Mouse (Mus musculus) testis, adult 10 weeks (tissue): ENCODE data around the gene Spdl1. TPM values are rescaled to one million over a fixed set of nuclear protein-coding genes. Genes with fewer than 3 reads are reported as not detected.

Source experiments
- polyA plus RNA-seq: library from polyadenylated mRNA; stranded (reverse); fragments of 350-450 nt; fragmentation: Illumina TruSeq; extraction: RNeasy Lipid Tissue Mini Kit (QIAGEN cat#74804); gene quantifications from one replicate; pipeline ENCODE4 v1.2.3, GENCODE M21; 2014; ENCODE audit warnings: low read depth, low replicate concordance

Spdl1 gene
- 13.2 TPM for polyA plus RNA-seq

DNA sequence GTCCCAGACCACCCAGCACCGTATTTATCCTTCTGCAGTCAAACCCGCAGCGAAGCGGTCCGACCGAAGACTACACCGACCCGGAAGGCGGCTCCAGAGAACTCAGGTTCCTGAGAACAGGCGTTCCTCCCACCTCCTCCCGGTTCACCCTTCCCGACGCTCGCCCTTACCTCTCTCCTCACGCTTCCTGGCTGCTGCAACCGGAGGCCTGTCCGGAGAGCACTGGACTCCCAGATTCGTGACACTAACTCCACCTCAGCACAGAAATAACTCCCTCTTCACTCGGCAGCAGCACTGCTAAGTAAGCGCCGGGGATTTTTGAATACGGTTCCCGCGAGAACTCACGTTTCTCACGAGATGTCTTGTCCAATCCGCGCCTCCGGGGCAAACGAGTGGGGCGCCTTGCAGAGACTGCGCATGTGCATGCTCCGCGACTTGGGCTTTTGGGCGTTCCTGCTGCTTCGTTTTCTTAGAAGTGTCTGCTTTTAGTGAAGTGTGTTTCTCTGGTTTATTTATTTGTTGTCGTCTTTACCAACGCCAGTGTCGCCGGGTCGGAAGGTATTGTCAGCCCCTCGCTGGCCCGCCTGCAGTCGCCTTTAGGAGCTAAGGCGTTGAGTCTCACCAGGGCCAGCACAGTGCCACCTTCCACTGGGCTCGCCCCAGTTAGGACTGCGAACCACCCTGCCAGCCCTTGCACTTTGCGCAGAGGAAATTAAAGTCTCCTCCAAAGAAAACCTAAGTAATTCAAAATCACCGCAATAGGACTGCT lies at the start of gene Spdl1:
Gene Spdl1, minus strand, starts transcription at position 324 of the 769 bp plus-strand sequence.

DNA sequence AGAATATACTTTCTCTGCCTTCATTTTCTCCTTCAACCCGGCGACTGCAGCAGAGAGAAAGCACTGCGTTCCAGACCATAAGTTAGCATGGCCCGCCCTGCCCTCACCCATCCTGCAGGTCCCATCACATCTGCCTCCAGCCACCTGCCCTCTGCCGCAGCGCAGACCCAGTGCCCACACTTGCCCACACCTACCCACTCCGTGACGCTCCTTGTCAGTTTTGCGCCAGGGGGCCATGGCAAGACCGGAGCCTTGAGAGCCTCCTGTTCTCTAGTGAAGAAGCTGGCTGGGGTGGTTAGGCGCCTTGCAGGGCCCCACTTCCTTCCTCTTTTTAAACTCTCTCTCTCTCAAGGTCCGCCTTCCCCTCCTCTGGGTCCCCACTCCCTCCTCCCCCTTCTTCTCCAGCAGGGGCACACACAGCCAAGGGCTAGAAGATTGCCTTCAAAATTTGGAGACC lies 49.8 kb downstream of the Spdl1 start, which contains the start of gene Dock2:
Gene Dock2, minus strand, starts transcription at position 306 of the 457 bp plus-strand sequence.

Other genes with a start within 250 kb of the Spdl1 start
- 1.7 TPM for gene Dock2, start 49.7 kb downstream of the Spdl1 start, polyA plus RNA-seq